Mouse (Mus musculus): ENCODE results near the gene Tmem87a.

The Tmem87a gene

DNA sequence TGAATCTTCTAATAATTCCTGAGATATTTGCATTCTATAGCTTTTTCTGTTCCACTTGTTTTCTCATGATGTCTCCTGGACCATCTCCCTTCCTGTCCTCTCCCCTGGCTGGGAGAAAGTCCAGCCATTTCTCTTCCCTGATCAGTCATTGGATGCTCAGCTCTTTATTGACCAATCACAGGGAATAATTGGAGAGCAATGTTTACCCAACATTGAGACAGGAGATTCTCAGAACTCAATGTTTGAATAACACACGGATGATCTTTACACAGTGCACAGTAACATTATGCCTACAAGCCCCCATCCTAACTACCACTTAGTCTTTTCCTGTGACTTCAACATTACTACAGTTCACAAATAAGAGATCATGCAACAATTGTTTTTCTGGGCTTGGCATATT, 43.5 kb downstream of the Tmem87a start:
- DNase-seq, result no peak

DNA sequence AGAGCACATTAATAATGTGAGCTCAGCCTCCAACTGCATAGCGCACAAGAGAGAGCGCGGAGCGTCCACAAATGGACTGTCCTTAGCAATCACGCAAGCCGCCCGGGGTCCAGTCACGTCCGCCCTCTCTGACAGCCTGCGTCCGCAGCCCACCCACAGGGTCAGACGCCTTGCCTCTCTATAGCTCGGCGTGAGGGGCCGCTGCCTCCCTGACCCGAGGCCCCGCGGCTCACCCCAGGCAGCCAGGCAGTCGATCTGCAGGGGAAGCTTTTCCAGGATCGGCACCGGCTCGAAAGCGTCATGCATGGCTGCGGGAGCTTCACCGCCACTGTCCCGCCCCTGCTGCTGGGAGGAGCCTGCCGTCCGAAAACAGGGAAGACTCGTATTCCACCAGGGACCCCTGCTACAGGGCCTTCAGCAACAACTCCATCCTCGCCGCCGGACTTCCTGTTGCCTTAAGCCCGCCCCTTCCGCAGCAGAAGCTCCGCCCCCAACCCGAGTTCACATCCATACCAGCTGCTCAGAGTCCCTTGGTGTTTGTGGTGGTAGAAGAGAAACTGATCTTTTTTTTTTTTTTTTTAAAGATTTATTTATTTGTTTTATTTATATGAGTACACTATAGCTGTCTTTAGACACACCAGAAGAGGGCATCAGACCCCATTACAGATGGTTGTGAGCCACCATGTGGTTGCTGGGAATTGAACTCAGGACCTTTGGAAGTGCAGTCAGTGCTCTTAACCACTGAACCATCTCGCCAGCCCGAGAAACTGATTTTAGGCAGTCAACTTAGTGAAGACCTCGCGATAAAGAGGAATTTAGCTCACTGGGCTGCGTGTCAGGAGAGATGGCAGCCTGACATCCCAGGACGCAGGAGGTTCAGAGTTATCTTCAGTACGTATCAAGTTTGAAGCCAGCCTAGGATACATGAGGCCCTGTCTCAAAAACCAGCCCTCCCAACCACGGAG, 50.9 kb downstream of the Tmem87a start, which contains the start of gene Vps39:
Gene Vps39 (minus strand): TSS at position 456 of the 965 bp plus-strand sequence.
- DNase-seq, result peak; percentile 82 to 83

DNA sequence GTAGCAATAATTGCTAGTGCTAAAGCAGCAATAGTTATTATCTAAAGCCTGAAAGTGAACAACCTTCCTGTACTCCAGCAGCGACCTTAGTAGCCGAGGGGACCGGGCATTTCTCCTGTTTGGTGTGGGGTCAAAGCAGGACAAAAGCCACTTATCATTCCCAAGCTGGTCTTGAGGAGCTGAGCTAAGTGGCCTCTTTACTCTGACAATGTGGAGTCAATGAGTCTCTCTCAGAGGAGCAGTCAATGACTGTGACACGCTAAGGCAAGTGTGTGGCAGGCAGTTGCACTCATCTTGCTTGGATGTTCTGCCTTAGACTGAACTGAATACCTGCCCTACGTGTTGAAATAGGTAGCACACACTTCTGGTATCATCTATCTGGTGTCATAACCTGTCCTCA, 52.6 kb downstream of the Tmem87a start:
- DNase-seq, result no peak

DNA sequence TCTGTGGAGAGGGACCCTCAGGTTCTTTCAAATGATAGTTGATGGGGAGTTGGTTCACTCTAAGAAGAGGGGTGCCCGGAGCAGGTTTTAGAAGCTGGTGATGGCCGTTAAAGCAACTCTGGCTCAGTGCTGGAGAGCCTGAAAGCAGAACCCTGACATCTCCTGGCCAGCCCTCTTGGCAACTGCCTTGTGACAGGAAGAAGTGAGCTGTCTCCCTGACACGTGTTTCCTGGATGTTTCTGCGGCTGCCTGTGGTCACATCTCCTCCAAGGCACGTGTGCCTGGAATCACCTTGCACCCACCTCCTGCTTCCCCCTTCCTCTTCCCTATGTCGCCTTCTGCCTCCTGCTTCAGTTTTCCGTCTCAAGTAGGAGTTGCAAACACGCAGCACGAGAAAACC, 55.8 kb downstream of the Tmem87a start:
- no peak for DNase-seq

DNA sequence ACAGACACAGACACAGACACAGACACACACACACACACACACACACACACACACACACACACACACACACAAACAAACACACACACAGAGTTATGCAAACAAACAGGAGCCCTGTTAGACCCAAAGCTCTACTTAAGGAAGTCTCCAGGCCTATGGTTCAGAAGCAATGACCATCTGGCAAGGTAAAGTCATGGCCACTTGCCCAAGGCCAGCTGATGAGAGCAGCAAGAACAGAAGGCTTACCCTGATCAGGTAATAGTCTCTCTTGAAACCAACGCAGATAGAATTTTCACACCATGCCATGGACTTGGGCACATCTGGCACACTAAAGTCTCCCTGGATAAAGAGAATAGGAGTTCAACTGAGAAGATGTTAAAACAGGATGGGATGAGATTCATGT, 62.2 kb downstream of the Tmem87a start:
- DNase-seq, result peak; percentile 60 to 61

DNA sequence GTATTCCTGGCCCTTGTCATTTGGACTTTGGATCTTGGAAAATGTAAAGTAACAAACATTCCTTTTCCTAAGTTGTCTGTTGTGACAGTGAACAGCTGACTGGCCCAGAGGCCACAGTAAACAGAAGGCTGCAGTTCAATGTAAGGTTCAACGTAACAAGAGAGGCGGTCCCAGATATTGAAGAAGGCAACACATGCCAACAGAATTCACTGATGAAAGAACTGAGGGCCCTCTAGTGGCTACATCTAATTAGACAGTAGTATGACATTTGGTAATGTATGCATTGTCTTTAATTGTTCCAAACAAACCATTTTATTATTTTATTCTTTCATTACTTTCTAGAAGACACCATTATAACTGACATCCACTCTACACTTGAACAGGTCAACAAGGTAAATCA, 66.0 kb downstream of the Tmem87a start:
- DNase-seq, result no peak

DNA sequence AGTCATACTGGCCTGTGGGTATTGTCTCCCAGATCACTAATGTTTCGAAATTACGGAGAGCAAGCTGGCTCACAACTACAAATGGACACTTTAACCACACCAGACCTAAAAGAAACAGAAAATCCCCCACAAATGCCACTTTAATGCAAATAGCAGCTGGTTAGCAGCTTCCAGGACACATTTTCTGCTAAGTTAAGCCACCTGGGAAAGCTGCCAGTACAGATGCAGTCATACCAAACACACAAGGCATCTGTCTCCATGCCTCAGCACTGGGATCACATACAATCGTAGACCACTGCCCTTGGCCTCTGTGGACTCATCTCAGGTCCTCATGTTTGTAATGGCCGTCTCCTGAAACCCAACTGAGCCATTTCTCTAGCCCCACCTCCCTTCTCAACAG, 72.3 kb downstream of the Tmem87a start:
- DNase-seq, result no peak

DNA sequence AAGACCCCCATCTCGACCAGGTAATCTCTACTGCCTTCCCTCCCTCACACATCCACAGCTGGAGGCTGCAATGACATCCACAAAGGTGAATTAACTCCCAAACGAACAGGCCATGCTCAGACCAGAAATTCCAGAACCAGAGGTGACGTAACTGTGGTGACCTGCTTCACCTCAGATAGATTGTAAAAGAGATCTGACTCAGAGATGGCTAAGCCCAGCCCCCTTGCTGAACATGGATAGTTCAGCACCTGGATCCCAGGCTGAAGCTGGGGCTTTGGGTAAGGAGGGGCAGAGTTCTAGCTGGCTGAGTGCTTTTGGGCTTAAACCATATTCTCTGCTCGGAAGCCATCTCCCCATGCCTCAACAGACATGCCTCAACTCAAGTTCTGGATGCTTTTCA, 88.8 kb downstream of the Tmem87a start:
- DNase-seq, result no peak

DNA sequence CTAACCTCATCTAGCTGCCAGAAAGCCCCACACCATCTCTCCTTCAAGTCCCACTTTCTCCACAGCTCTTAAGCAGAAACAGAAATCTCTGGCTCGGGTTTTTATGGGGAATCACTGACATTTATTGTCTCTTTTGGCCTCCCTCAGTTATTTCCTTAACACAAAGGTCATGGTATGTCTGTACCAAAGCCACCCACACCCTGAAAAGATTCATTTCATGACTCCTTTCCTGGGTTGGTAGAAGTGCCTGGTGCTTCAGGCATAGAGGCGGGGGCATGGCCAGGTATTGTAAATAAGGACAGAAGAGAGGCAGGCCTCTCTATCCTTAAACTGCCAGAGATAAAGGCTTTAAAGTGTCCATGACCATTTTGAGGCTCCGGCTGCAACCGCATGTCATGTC, 89.4 kb downstream of the Tmem87a start:
- DNase-seq, result no peak

DNA sequence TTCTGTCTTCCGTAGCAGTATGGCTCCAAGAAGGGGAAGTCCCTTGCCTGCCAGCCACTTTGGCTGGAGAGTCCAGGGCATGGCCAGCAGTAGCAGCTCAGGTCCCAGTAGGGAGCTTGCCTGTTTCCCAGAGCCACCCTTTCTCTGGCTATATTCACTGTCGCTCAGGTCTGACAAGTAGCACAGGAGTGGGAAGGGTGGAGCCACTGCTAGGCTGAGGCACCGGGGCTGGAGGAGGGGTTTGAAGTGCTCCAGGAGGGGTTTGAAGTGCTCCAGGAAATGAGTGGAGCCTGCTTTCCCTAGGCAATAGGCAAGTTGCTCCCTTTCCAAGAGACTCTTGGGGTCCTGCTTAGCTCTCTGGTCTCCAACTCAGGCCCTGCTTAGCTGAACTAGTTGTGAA, 89.9 kb downstream of the Tmem87a start, which contains the start of gene Pla2g4f:
Gene Pla2g4f (minus strand): TSS at position 190 of the 400 bp plus-strand sequence.
- peak in 1 of 2 experiments; percentile 7 for DNase-seq

DNA sequence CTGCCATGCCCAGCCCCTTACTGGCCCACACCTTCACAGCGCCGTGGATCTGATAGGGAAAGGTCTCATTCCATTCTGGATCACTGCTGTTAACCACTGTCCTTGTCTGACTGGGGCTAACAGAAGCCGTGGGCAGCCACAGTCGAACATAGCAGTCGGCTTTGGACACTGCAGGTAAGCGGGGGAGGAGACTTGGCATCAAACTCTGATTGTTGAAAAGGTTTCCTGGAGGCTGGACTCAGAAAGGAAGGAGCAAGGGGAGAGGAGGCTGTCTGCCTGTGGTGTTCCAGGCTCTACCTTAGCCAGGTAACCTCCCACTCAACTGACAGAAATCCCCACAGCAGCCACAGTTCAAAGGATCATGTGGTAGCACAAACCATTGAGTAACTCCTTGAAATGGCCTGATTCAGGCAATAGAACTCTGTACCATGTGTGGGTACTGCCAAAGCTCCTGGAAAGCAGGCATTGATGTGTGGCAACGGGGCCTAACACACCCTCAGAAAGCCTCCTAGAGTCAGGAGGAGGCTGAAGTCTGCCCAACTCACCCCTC, 91.6 kb downstream of the Tmem87a start:
- DNase-seq, result no peak

Measured in cerebellum, postnatal 36 days (tissue).